Mouse (Mus musculus) small intestine, adult 2 months (tissue): ENCODE results near the gene Dnaaf1.

Experiments
- CTCF ChIP-seq: fragments of 200-500 bp; IDR thresholded peaks from 2 replicates; pipeline ENCODE4 v1.5.1; 2012; ENCODE audit warnings: low read depth, mild to moderate bottlenecking, control low read depth, inconsistent platforms, low read length, moderate library complexity, mixed read lengths; ENCODE audit not compliant: insufficient replicate concordance, insufficient read length; ENCODE audit errors: extremely low read depth
- POLR2A ChIP-seq: fragments of 200-500 bp; IDR thresholded peaks from 2 replicates; pipeline ENCODE4 v1.6.1; 2012; ENCODE audit warnings: low read depth, mild to moderate bottlenecking, control low read depth, inconsistent platforms, low read length, moderate library complexity

GRCm38 (mm10) chr8:119585901-119586300, 10.9 kb downstream of the Dnaaf1 start:
- no peak for TF ChIP-seq POLR2A
- no peak for TF ChIP-seq CTCF
